Mouse (Mus musculus): ENCODE results near the gene Fam160a2.
"Not testable (repeated sequence)": the region's sequence is repeated elsewhere in the genome, so short reads cannot be mapped to it uniquely, and the experiment has no call there.

Fam160a2 gene

GRCm38 (mm10) chr7:105394606-105395005 lies 5.2 kb downstream of the Fam160a2 start:
- DNase-seq (ENCODE audit: low spot score in 2 of 2): no peak

- no peak for DNase-seq (ENCODE audit: low spot score in 2 of 2)
These were observed 9.6 kb downstream of the Fam160a2 start for GRCm38 (mm10) chr7:105390236-105390635.

- no peak for DNase-seq (ENCODE audit: low spot score in 2 of 2)
These were observed 12.2 kb downstream of the Fam160a2 start for GRCm38 (mm10) chr7:105387696-105388095.

- no peak for DNase-seq (ENCODE audit: low spot score in 2 of 2)
These were observed 19.5 kb downstream of the Fam160a2 start for GRCm38 (mm10) chr7:105380329-105380728.

- DNase-seq (ENCODE audit: low spot score in 2 of 2): no peak
These were observed 25.0 kb downstream of the Fam160a2 start, which contains the start of gene Gm5901 for GRCm38 (mm10) chr7:105374866-105375265. Gm5901 (plus strand) TSS chr7:105375038.

- peak in 1 of 2 experiments; percentile 18 for DNase-seq (ENCODE audit: low spot score in 2 of 2)
These were observed 25.9 kb downstream of the Fam160a2 start for GRCm38 (mm10) chr7:105373976-105374375.

- DNase-seq (ENCODE audit: low spot score in 2 of 2): no peak
These were observed 26.3 kb downstream of the Fam160a2 start for GRCm38 (mm10) chr7:105373509-105373908.

- no peak for DNase-seq (ENCODE audit: low spot score in 2 of 2)
These were observed 26.9 kb downstream of the Fam160a2 start for GRCm38 (mm10) chr7:105372912-105373311.

GRCm38 (mm10) chr7:105368521-105368920 lies 31.3 kb downstream of the Fam160a2 start:
- DNase-seq (ENCODE audit: low spot score in 2 of 2): no peak

- DNase-seq (ENCODE audit: low spot score in 2 of 2): no peak
These were observed 31.9 kb downstream of the Fam160a2 start, which contains the start of gene Olfr692 for GRCm38 (mm10) chr7:105367930-105368329. Olfr692 (plus strand) TSS chr7:105368230.

- no peak for DNase-seq (ENCODE audit: low spot score in 2 of 2)
These were observed 32.6 kb downstream of the Fam160a2 start for GRCm38 (mm10) chr7:105367268-105367667.

- DNase-seq (ENCODE audit: low spot score in 2 of 2): no peak
These were observed 38.1 kb downstream of the Fam160a2 start for GRCm38 (mm10) chr7:105361713-105362112.

- not testable (repeated sequence) for DNase-seq (ENCODE audit: low spot score in 2 of 2)
These were observed 43.4 kb downstream of the Fam160a2 start for GRCm38 (mm10) chr7:105356487-105356886.

- DNase-seq (ENCODE audit: low spot score in 2 of 2): not testable (repeated sequence)
These were observed 43.8 kb downstream of the Fam160a2 start for GRCm38 (mm10) chr7:105356064-105356463.

GRCm38 (mm10) chr7:105342752-105343151 lies 57.1 kb downstream of the Fam160a2 start:
- DNase-seq (ENCODE audit: low spot score in 2 of 2): no peak

GRCm38 (mm10) chr7:105342170-105342569 lies 57.7 kb downstream of the Fam160a2 start, which contains the start of gene Olfr691:
Olfr691 (minus strand) TSS chr7:105342270.
- no peak for DNase-seq (ENCODE audit: low spot score in 2 of 2)

- DNase-seq (ENCODE audit: low spot score in 2 of 2): no peak
These were observed 65.8 kb downstream of the Fam160a2 start, which contains the start of gene Olfr690 for GRCm38 (mm10) chr7:105334004-105334403. Olfr690 (minus strand) TSS chr7:105334104.

GRCm38 (mm10) chr7:105325302-105325701 lies 74.6 kb downstream of the Fam160a2 start:
- no peak for DNase-seq (ENCODE audit: low spot score in 2 of 2)

Measured in left cerebral cortex, adult 9 months (tissue).